Mouse (Mus musculus) heart, embryonic 11.5 days (tissue): Measurements from ENCODE around the gene Gck. TPM values are rescaled to one million over a fixed set of nuclear protein-coding genes. Genes with fewer than 3 reads are reported as not detected.
"Not testable (repeated sequence)": the region's sequence is repeated elsewhere in the genome, so short reads cannot be mapped to it uniquely, and the experiment has no call there.

ENCODE experiments used
- ATAC-seq: fragments of 200-750 bp; cut with Nextera tagmentation; replicated peaks from 2 replicates; pipeline ENCODE4 v1.8.0; 2017; ENCODE audit warnings: moderate library complexity; ENCODE audit not compliant: insufficient number of reproducible peaks, low FRiP score, low TSS enrichment
- H3K27ac ChIP-seq: fragments of 300-500 bp; sonication (generic); 2 replicates; pipeline ENCODE4 v1.5.1; 2014; ENCODE audit warnings: mild to moderate bottlenecking, low read depth, low read length
- H3K27me3 ChIP-seq: fragments of 300-500 bp; sonication (generic); 2 replicates; pipeline ENCODE4 v1.6.1; 2014; ENCODE audit warnings: mild to moderate bottlenecking, low read length, mixed read lengths; ENCODE audit not compliant: control insufficient read depth, insufficient read depth
- H3K36me3 ChIP-seq: fragments of 300-500 bp; sonication (generic); 2 replicates; pipeline ENCODE4 v1.6.1; 2014; ENCODE audit warnings: mild to moderate bottlenecking, low read length, moderate library complexity, mixed read lengths; ENCODE audit not compliant: control insufficient read depth, insufficient read depth
- H3K4me1 ChIP-seq: fragments of 300-500 bp; sonication (generic); 2 replicates; pipeline ENCODE4 v1.6.1; 2014; ENCODE audit warnings: low read length; ENCODE audit not compliant: control insufficient read depth, insufficient read depth
- H3K4me2 ChIP-seq: fragments of 300-500 bp; sonication (generic); 2 replicates; pipeline ENCODE4 v1.6.1; 2014; ENCODE audit warnings: mild to moderate bottlenecking, moderate library complexity
- H3K4me3 ChIP-seq: fragments of 300-500 bp; sonication (generic); 2 replicates; pipeline ENCODE4 v1.5.1; 2014; ENCODE audit warnings: low read depth, low read length
- H3K9ac ChIP-seq: fragments of 300-500 bp; sonication (generic); 2 replicates; pipeline ENCODE4 v1.6.1; 2014; ENCODE audit warnings: mild to moderate bottlenecking, low read depth, low read length, moderate library complexity
- H3K9me3 ChIP-seq: fragments of 300-500 bp; sonication (generic); replicated peaks from 2 replicates; pipeline ENCODE4 v1.6.1; 2016; ENCODE audit warnings: low read length; ENCODE audit not compliant: control insufficient read depth
- WGBS: fragments of 180-500 bp; shearing (Covaris S2); extraction: QIAGEN DNeasy Blood & Tissue Kit; methylation state at CpG from one replicate; pipeline ENCODE4 v1.1.7; 2014; ENCODE audit not compliant: insufficient replicate concordance; 5-methylcytosine and 5-hydroxymethylcytosine counted together
- polyA plus RNA-seq: library from polyadenylated mRNA; unstranded; fragments of >200 nt; fragmentation: Nextera tagmentation; extraction: Ambion mirVana; gene quantifications from 2 replicates; pipeline ENCODE4 v1.2.1, GENCODE M21; 2014

Gene Gck
- polyA plus RNA-seq, 1 experiment from 2014 or later: 2.6 TPM

- 0 out of 2 replicates have a peak, but pooled peaks cover 2% of the 10 kb centered on the region for H3K27me3 ChIP-seq
- H3K4me3 ChIP-seq: no peak overlapping the region
- H3K9ac ChIP-seq: no peak overlapping the region; the same call in 1 of the 2 replicates
- H3K27ac ChIP-seq: peak overlapping the region; percentile 97
- H3K36me3 ChIP-seq: no peaks in the 10 kb centered on the region
- H3K9me3 ChIP-seq: no peaks in the 10 kb centered on the region
- H3K4me2 ChIP-seq: peak overlapping the region; percentile 34; the same call in 1 of the 2 replicates
- WGBS: 7% methylated on average over 4 of the region's 4 CpGs
- peaks cover 75% of the 10 kb centered on the region for H3K4me1 ChIP-seq
- ATAC-seq: no peak
Measured at GRCm38 (mm10) chr11:5892810-5893368, 57.0 kb downstream of the Gck start.

DNA sequence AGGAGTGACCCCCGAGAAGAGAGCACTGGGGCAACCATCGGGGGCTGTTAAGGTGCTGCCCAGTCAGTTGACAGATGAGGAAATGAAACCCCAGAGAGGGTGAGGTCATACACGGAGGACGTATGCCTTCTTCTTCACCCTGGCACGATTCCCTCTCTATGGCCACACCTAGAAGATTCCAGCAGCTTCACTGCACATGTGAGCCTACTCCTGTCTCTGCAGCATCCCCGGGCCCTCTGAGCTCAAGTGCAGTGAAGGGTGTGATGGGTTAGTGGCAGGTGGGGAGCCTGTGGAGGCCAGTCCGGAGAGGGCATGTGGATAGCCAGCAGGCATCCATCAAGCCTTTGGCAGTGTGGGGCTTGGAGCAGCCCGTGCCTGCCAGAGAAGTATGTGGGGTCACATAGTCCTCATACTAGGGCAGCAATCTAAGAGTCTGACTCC lies 57.7 kb downstream of the Gck start:
- ATAC-seq: peak; percentile 28; the same call in 1 of the 2 replicates
- peak overlapping the region; percentile 23; the same call in 1 of the 2 replicates for H3K9ac ChIP-seq
- peak overlapping the region; percentile 97 for H3K27ac ChIP-seq
- peaks cover 79% of the 10 kb centered on the region for H3K4me1 ChIP-seq
- WGBS: 12% methylated on average over 8 of the region's 8 CpGs
- peak overlapping the region; percentile 29; the same call in 1 of the 2 replicates for H3K4me2 ChIP-seq
- no peaks in the 10 kb centered on the region for H3K9me3 ChIP-seq
- H3K4me3 ChIP-seq: no peak overlapping the region
- 0 out of 2 replicates have a peak, but pooled peaks cover 2% of the 10 kb centered on the region for H3K27me3 ChIP-seq
- no peaks in the 10 kb centered on the region for H3K36me3 ChIP-seq

DNA sequence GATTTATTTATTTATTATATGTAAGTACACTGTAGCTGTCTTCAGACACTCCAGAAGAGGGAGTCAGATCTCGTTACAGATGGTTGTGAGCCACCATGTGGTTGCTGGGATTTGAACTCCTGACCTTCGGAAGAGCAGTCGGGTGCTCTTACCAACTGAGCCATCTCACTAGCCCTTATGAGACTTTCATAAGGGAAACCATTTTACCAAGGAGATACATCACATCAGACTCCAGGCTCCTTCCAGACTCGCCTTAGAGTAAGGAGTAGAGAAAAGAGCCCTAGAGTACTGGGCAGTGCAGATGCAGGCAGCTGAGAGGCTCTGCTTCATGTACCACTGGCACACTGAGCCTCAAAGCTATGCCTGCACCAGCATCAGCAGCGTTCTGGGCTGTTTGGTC lies 61.3 kb downstream of the Gck start:
- not testable (repeated sequence) for ATAC-seq
- H3K4me1 ChIP-seq: peaks cover 67% of the 10 kb centered on the region

DNA sequence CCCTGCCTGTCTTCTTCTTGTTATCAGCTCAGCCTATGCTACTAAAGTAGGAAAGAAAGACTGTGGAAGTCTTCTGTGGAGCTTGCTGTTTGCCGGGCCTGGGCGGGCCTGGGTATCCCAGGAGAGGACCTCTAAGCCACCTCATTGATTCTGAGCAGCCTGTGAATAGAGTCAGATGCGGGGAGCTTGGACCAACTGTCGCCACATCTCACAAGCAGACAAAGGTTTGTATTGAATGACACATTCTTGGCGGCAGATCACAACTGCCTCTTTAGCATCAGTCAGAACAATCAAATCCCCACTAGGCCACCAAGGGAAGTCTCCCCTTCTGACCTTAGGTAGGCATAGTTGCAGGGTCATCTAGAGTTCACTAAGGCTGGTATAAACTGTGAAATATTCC lies 62.6 kb downstream of the Gck start:
- H3K9me3 ChIP-seq: no peaks in the 10 kb centered on the region
- ATAC-seq: no peak
- peak overlapping the region; percentile 62 for H3K27ac ChIP-seq
- peaks cover 54% of the 10 kb centered on the region for H3K4me1 ChIP-seq
- H3K4me3 ChIP-seq: no peak overlapping the region
- no peaks in the 10 kb centered on the region for H3K27me3 ChIP-seq
- H3K4me2 ChIP-seq: no peak overlapping the region
- 32% methylated on average over 5 of the region's 5 CpGs for WGBS
- H3K9ac ChIP-seq: no peak overlapping the region
- no peaks in the 10 kb centered on the region for H3K36me3 ChIP-seq

More for the DNA sequence above, 61.3 kb downstream of the Gck start:
- 45% methylated on average over 5 of the region's 5 CpGs for WGBS
- H3K27ac ChIP-seq: peak overlapping the region; percentile 88
- H3K4me3 ChIP-seq, H3K36me3 ChIP-seq, H3K27me3 ChIP-seq, H3K4me2 ChIP-seq, H3K9ac ChIP-seq, H3K9me3 ChIP-seq: not testable (repeated sequence)

GRCm38 (mm10) chr11:5886187-5886586 lies 63.7 kb downstream of the Gck start:
- H3K36me3 ChIP-seq: no peaks in the 10 kb centered on the region
- H3K4me2 ChIP-seq: no peak overlapping the region
- H3K27ac ChIP-seq: no peak overlapping the region
- no peaks in the 10 kb centered on the region for H3K9me3 ChIP-seq
- H3K4me3 ChIP-seq: no peak overlapping the region
- H3K9ac ChIP-seq: no peak overlapping the region
- peaks cover 44% of the 10 kb centered on the region for H3K4me1 ChIP-seq
- no peak for ATAC-seq
- WGBS: 16% methylated on average over 9 of the region's 9 CpGs
- no peaks in the 10 kb centered on the region for H3K27me3 ChIP-seq

DNA sequence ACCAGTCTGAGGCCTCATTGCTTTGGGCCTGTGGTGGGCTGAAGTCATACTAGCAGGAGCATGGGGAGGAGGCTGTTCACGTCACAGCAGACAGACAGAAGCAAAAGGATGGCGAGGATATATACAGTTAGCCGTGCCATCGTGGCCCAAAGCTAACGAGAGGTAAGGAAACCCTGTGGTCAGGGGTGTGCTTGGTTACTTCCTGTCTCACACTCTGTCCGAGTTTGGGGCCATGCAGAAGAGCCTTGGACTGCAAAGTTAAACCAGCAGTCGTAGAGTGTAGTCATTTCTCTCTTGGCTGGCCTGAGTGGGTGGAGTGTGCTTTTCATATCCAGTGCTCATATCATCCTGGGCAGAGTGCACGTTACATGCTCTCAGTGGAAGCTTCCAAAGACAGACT lies 67.4 kb downstream of the Gck start:
- ATAC-seq: no peak
- Histone ChIP-seq H3K4me3 (no peak overlapping the region), H3K4me1 (peaks cover 12% of the 10 kb centered on the region), H3K27ac (0 out of 2 replicates have a peak overlapping the region, but pooled peaks have one; percentile 10), H3K27me3 (no peaks in the 10 kb centered on the region), H3K4me2 (no peak overlapping the region), H3K9ac (no peak overlapping the region), H3K9me3 (no peaks in the 10 kb centered on the region), H3K36me3 (no peaks in the 10 kb centered on the region)
- WGBS: 65% methylated on average over 8 of the region's 8 CpGs

- Histone ChIP-seq H3K9me3 (no peaks in the 10 kb centered on the region), H3K27ac (no peak overlapping the region), H3K9ac (no peak overlapping the region), H3K36me3 (peaks cover 5% of the 10 kb centered on the region), H3K4me3 (no peak overlapping the region), H3K4me2 (no peak overlapping the region), H3K4me1 (peaks cover 5% of the 10 kb centered on the region), H3K27me3 (no peaks in the 10 kb centered on the region)
- WGBS: 49% methylated on average over 5 of the region's 5 CpGs
- no peak for ATAC-seq
Measured at GRCm38 (mm10) chr11:5879905-5880304, 70.0 kb downstream of the Gck start.

DNA sequence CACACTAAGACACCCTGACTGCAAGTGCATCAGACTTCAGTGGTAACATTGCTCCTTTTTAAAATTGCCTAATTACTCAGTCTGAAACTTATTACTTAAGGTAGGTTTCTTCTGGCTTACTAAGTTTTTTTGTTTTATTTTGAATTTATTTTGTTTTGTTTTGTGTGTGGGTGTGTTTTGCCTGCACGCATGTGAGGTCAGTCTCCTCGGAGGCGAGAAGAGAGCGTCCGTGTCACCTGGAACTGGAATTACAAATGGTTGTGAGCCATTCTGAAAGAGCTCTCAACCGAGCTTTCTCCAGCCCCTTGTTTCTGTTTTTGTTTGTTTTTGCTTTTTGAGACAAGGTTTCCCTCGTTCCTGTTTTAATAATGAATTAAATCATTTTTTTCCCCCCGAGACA lies 71.2 kb downstream of the Gck start:
- peak overlapping the region; percentile 72 for H3K9ac ChIP-seq
- peak overlapping the region; percentile 70 for H3K4me3 ChIP-seq
- ATAC-seq: no peak
- peak overlapping the region; percentile 82 for H3K27ac ChIP-seq
- peaks cover 5% of the 10 kb centered on the region for H3K4me1 ChIP-seq
- H3K4me2 ChIP-seq: peak overlapping the region; percentile 73
- WGBS: 45% methylated on average over 8 of the region's 8 CpGs
- no peaks in the 10 kb centered on the region for H3K27me3 ChIP-seq
- peaks cover 16% of the 10 kb centered on the region for H3K36me3 ChIP-seq
- no peaks in the 10 kb centered on the region for H3K9me3 ChIP-seq
